Mouse (Mus musculus) cortical plate, adult 2 months (tissue): ENCODE data around the gene Luzp2.

Experiments
- CTCF ChIP-seq: fragments of 200-500 bp; IDR thresholded peaks from 2 replicates; pipeline ENCODE4 v1.5.1; 2011; ENCODE audit warnings: mild to moderate bottlenecking, control low read depth, low read length; ENCODE audit not compliant: insufficient read depth; ENCODE audit errors: extremely low read depth
- POLR2A ChIP-seq: fragments of 200-500 bp; IDR thresholded peaks from 2 replicates; pipeline ENCODE4 v1.6.1; 2011; ENCODE audit warnings: mild to moderate bottlenecking, low read length, control low read depth; ENCODE audit not compliant: insufficient read depth; ENCODE audit errors: extremely low read depth

DNA sequence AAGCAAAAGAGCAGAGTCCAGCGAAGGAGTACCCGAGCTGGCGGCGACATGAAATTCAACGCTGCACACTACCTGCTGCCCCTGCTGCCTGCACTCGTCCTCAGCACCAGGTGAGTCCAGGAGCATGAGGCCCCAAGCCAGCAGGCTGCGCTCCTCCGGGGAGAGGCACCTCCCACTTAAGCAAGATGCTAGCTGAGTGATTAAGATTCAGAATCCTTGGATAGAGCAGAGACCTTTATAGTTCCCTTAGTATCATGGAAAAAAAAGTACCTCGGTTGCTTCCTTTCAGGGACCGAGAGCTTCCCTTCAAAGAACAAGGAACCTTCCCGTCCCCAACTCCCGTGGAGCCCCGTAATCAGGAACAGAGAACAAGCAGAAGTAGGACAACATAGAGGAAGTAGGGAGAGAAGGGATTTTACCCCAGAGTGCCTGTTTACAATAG lies 634 bp downstream of the Luzp2 start:
- TF ChIP-seq CTCF (no peak), POLR2A (no peak; the same call in 1 of the 2 replicates)
